Comparison of ENCODE assay signal across 12 mouse cellular contexts in the genomic region with DNA sequence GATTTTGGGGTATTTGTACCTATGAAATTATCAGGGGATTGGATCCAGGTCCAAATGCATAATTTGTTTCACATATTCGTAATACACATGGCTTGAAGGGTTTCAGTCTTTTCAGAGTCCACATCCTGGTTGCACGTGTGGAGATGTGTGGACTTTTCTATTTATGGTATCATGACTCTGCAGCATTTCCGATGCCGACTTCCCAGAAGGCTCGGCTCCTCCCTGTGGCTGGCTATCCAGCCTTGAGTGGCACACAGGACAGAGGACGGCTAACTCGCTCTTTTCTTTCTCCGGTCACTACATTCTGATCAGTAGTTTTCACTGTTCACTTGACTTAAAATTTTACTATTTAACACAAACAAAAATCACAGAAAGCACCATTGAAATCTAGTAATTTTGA.
"Had no signal": no experiment of that assay in that cellular context is flagged by ENCODE, and none has a peak within 500 bp of the region (broad histone marks: within the 10 kb centered on the region; RNA-seq: fewer than 3 reads in every experiment).

No protein-coding gene starts in this region.

- H3K4me3 ChIP-seq: intestine, embryonic 15.5 days; layer of hippocampus, adult 2 months; limb, embryonic 12.5 days; midbrain, embryonic 13.5 days; stomach, embryonic 15.5 days had no signal

- H3K9me3 ChIP-seq: intestine, embryonic 15.5 days; limb, embryonic 12.5 days; midbrain, embryonic 13.5 days; stomach, embryonic 15.5 days had no signal

- ATAC-seq: intestine, embryonic 15.5 days; midbrain, embryonic 13.5 days had no signal

- H3K9ac ChIP-seq: intestine, embryonic 15.5 days; limb, embryonic 12.5 days; midbrain, embryonic 13.5 days; stomach, embryonic 15.5 days had no signal

- H3K27me3 ChIP-seq: intestine, embryonic 15.5 days; limb, embryonic 12.5 days; midbrain, embryonic 13.5 days; stomach, embryonic 15.5 days had no signal

- H3K27ac ChIP-seq: intestine, embryonic 15.5 days; layer of hippocampus, adult 2 months; limb, embryonic 12.5 days; midbrain, embryonic 13.5 days; stomach, embryonic 15.5 days had no signal

- H3K4me2 ChIP-seq: intestine, embryonic 15.5 days; limb, embryonic 12.5 days; midbrain, embryonic 13.5 days; stomach, embryonic 15.5 days had no signal

- DNase-seq: kidney, adult 8-10 months; kidney, postnatal 10 days; kidney, postnatal 4 days; lung, adult 18-20 months; right cerebral cortex, postnatal 14 days; thymus, adult 2 months; thymus, postnatal 25 days had no signal

- H3K4me1 ChIP-seq: limb, embryonic 12.5 days; stomach, embryonic 15.5 days had no signal
